Mouse (Mus musculus) cerebellum, adult 2 months (tissue): ENCODE data around the gene Ap2a2. TPM values are rescaled to one million over a fixed set of nuclear protein-coding genes. Genes with fewer than 3 reads are reported as not detected.

Source experiments
- DNase-seq, 2 experiments: peaks; one replicate each; pipeline ENCODE4 v3.0.0; 2021
- H3K27ac ChIP-seq: fragments of 200-500 bp; 2 replicates; pipeline ENCODE4 v1.5.1; 2012; ENCODE audit warnings: low read length, control low read depth, inconsistent platforms; ENCODE audit not compliant: insufficient read depth
- H3K27me3 ChIP-seq: fragments of 200-500 bp; 2 replicates; pipeline ENCODE4 v1.6.1; 2012; ENCODE audit warnings: inconsistent platforms, mild to moderate bottlenecking, low read length, moderate library complexity; ENCODE audit not compliant: control insufficient read depth, insufficient read depth
- H3K4me1 ChIP-seq: fragments of 200-500 bp; 2 replicates; pipeline ENCODE4 v1.6.1; 2011; ENCODE audit warnings: low read length; ENCODE audit not compliant: control insufficient read depth, insufficient read depth
- H3K4me3 ChIP-seq: fragments of 200-500 bp; replicated peaks from 2 replicates; pipeline ENCODE3; 2011; ENCODE audit warnings: mild to moderate bottlenecking, low read depth, low read length, control low read depth; ENCODE audit not compliant: insufficient read depth
- CTCF ChIP-seq: fragments of 200-500 bp; IDR thresholded peaks from 2 replicates; pipeline ENCODE4 v1.5.1; 2011; ENCODE audit warnings: low read depth, mild to moderate bottlenecking, control low read depth, low read length, moderate library complexity, borderline replicate concordance; ENCODE audit not compliant: insufficient read depth
- POLR2A ChIP-seq: fragments of 200-500 bp; IDR thresholded peaks from 2 replicates; pipeline ENCODE4 v1.6.1; 2011; ENCODE audit warnings: low read length, control low read depth, borderline replicate concordance; ENCODE audit not compliant: insufficient read depth
- WGBS: fragments of 180-500 bp; shearing (Covaris S2); methylation state at CpG from one replicate; pipeline ENCODE4 v1.1.7; 2018; 5-methylcytosine and 5-hydroxymethylcytosine counted together
- polyA plus RNA-seq: library from polyadenylated mRNA; depleted of rRNA; stranded (reverse); fragments of >200 nt; gene quantifications from 2 replicates; pipeline ENCODE4 v1.2.3, GENCODE M21; 2012

Gene Ap2a2
- polyA plus RNA-seq, 1 experiment: 96.7 TPM

DNA sequence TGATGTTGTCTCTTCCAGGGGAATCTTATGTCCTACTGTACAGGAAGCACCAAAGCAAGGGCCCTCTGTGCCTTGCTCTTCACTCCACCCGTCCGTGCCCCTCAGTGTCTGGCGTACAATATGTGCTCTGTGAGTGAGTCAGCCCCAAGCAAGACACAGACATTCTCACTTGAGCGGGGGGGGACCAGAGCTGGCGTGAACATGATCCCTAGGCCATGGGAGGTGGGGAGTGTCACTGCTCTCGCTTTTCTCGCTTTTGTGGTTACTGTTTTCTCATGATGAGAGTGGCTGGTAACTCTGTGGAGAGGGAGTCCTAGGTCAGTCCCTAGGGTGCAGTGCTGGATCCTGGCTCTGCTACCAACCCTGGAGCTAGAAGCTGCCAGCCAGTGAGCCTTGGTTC lies 2.6 kb downstream of the Ap2a2 start:
- TF ChIP-seq CTCF (no peak), POLR2A (no peak)
- Histone ChIP-seq H3K27me3 (no peaks in the 10 kb centered on the region), H3K4me3 (peak overlapping the region; percentile 21), H3K27ac (peak overlapping the region; percentile 1; the same call in 1 of the 2 replicates), H3K4me1 (peaks cover 30% of the 10 kb centered on the region)
- DNase-seq: peak in 1 of 2 experiments; percentile 53
- WGBS: 9% methylated on average over 7 of the region's 7 CpGs

DNA sequence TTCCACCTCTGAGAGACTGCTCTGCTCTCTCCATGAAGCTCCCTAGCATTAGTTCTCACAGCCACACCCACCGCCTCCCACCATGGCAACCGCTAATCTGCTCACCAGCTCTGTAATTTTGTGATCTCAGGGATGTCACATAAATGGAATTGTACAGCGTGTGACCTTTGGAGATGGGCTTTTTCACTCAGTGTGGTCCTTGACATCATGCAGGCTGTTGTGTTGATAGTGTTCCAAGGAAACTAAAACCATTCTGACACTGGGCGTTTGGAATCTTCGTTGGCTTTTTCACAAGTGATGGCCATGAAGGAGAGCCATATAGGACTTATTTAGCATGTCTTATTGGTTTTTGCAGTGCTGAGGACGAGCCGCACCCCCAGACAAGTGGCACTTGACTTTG lies 4.6 kb downstream of the Ap2a2 start:
- Histone ChIP-seq H3K4me3 (no peak overlapping the region), H3K4me1 (peaks cover 40% of the 10 kb centered on the region), H3K27ac (no peak overlapping the region), H3K27me3 (no peaks in the 10 kb centered on the region)
- TF ChIP-seq POLR2A (no peak), CTCF (no peak)
- peak in 1 of 2 experiments; percentile 35 for DNase-seq
- WGBS: 27% methylated on average over 7 of the region's 7 CpGs

DNA sequence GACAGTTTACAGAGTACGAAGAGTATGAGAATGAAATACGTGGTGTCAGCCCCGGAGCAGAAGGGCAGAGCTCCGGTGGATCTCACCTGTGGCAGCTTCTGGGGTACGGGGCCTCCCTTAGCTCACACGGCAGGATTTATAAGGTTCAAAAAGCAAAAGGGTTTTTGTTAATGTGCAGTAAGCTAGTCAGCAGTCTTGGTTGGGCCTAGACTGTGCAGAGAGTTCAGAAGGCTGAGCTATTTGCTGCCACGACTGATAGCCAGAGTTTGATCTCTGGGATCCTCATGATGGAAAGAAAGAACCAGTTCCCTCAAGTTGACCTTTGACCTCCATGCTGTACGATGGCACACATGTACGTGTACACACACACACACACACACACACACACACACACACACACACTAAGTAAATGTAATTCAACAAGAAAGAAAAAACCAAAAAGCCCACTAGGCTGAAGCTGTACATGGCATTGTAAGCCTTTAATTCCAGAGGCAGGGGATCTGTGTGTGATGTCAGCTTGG lies 7.4 kb downstream of the Ap2a2 start:
- Histone ChIP-seq H3K27ac (no peak overlapping the region), H3K4me3 (no peak overlapping the region), H3K27me3 (no peaks in the 10 kb centered on the region), H3K4me1 (peaks cover 39% of the 10 kb centered on the region)
- DNase-seq: no peak
- WGBS: 73% methylated on average over 9 of the region's 9 CpGs
- TF ChIP-seq CTCF: no peak
- TF ChIP-seq POLR2A: no peak

DNA sequence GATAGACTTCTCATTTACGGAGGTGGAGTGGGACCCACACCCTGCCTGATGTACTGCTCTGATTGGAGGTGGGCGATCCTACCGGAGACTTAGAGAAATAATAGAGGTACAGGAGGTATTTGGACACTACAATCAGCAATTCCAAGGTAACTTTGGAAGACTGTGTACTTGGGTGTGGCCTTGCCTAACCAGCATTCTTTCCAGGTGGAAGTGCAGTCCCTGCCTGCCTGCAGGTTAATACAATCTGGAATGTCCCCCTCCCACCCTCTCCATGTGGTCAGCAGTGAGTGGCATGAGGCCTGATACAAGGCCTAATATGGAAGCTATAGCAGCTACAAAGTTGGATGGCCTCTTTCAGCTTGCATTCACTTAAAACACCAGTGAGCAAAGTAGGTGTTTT lies 7.9 kb downstream of the Ap2a2 start:
- Histone ChIP-seq H3K4me3 (no peak overlapping the region), H3K4me1 (peaks cover 33% of the 10 kb centered on the region), H3K27me3 (no peaks in the 10 kb centered on the region), H3K27ac (no peak overlapping the region)
- no peak for DNase-seq
- WGBS: 87% methylated on average over 3 of the region's 3 CpGs
- TF ChIP-seq POLR2A (no peak), CTCF (no peak)

DNA sequence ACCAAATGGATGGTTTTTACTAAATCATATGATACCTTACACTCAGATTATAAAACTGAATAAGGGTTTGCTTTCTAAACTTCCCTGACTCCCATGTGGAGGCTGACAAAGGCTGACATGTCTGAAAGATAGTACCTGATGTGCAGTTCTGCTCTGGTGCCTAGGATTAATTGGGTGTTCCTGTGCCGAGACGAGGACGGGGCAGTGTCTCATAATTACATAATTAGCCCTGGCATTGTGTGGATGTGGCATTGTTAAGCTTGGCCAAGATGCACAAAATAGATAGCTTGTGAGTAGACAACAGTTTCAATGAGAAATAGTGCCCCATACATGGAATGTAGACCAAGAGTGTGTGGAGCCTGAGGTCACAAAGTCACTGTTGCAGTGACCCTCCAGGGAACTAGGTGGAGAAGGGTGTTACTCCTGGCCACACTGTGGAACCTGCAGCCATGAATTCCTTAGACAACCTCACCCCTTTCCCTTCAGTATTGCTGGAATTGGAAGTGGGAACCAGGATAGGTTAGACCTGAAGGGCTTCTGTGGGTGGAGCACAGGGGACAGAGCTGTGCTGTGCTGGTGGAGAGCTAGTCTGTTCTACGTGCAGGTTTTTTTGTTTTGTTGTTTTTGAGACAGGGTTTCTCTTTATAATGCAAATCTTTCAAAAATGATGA lies 8.8 kb downstream of the Ap2a2 start:
- H3K27ac ChIP-seq: no peak overlapping the region
- peaks cover 29% of the 10 kb centered on the region for H3K4me1 ChIP-seq
- DNase-seq: peak in 1 of 2 experiments; percentile 65
- no peaks in the 10 kb centered on the region for H3K27me3 ChIP-seq
- 18% methylated on average over 4 of the region's 4 CpGs for WGBS
- TF ChIP-seq POLR2A (no peak), CTCF (no peak)
- no peak overlapping the region for H3K4me3 ChIP-seq

DNA sequence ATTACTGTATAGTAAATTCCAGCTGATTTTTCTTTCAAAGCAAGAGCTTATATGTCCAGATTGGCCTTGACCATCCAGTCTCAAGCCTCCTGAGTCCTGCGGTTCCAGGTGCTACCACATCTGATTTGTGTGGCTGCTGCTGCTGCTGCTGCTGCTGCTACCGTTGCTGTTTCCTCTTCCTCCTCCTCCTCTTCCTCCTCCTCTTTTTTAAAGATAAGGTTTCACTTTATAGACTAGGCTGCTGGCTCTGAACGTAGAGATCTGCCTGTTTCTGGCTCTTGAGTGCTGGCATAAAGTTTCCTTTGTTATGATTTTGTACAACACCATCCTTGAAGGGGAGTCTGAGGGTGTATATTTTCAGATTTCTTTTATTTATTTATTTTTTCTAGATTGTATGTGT lies 12.1 kb downstream of the Ap2a2 start:
- no peaks in the 10 kb centered on the region for H3K27me3 ChIP-seq
- H3K4me3 ChIP-seq: no peak overlapping the region
- 76% methylated on average over 3 of the region's 3 CpGs for WGBS
- DNase-seq: no peak
- TF ChIP-seq POLR2A (no peak), CTCF (no peak)
- no peak overlapping the region for H3K27ac ChIP-seq
- H3K4me1 ChIP-seq: peaks cover 32% of the 10 kb centered on the region

DNA sequence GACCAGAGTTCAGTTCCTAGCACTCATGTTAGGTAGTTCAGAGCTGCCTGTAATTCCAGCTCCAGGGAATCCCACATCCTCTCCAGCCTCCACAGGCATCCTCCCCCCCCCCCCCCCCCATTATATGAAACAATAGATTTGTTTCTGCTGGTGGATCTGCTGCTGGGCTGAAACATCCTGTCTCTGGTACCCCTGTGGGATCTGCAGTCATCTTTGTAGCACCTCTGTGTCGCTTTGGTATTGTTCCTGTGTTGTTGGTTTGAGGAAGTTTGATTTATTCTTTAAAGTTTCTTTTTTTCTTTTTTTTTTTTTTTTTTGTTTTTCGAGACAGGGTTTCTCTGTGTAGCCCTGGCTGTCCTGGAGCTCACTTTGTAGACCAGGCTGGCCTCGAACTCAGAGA lies 13.5 kb downstream of the Ap2a2 start:
- WGBS: 87% methylated on average over 3 of the region's 3 CpGs
- no peak for DNase-seq
- TF ChIP-seq CTCF: no peak
- TF ChIP-seq POLR2A: no peak
- no peak overlapping the region for H3K4me3 ChIP-seq
- H3K27me3 ChIP-seq: no peaks in the 10 kb centered on the region
- H3K4me1 ChIP-seq: peaks cover 25% of the 10 kb centered on the region
- no peak overlapping the region for H3K27ac ChIP-seq

DNA sequence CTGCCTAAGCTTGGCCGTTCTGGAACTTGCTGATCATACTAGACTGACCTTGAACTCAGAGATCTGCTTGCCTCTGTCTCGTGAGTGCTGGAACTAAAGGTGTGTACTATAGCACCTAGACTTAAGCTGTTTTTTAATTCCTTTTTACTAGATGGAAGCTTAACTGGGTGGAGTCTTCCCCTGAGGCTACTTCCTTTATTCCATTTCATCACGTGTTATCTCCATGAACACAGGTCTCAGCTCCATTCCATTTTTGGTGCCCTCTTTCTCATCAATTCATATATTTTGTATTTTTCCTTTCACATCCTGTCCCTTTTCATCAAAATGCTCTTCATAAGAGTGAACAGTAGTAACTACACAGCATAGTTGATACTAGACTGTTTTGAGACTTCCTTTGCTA lies 15.8 kb downstream of the Ap2a2 start:
- Histone ChIP-seq H3K4me1 (peaks cover 27% of the 10 kb centered on the region), H3K4me3 (no peak overlapping the region), H3K27ac (no peak overlapping the region), H3K27me3 (no peaks in the 10 kb centered on the region)
- WGBS: 72% methylated on average over 3 of the region's 3 CpGs
- no peak for DNase-seq
- TF ChIP-seq POLR2A (no peak), CTCF (no peak)
